Mouse (Mus musculus) mouse embryonic stem cell (cell line): ENCODE measurements at regions not wholly inside any gene's neighbourhood (a gene's known extent, or its start where the extent isn't known, plus 50 kb on each side); places are given as distances from the start of the nearest gene placed in this dataset.

Source experiments
- in situ Hi-C, 2 experiments: fragments of 300-500 bp; cut with MboI; formaldehyde crosslinking; loops; 1 replicate in 1 of 2; 3 replicates in 1 of 2; pipeline ENCODE4 v1.14.3; 2019 to 2020; ENCODE audit warnings: low sequenced_read_pairs in 2 of 2, low pct_unique_long_range_greater_than_20kb in 1 of 2, mixed read lengths in 1 of 2; ENCODE audit not compliant: unreplicated experiment in 1 of 2

DNA sequence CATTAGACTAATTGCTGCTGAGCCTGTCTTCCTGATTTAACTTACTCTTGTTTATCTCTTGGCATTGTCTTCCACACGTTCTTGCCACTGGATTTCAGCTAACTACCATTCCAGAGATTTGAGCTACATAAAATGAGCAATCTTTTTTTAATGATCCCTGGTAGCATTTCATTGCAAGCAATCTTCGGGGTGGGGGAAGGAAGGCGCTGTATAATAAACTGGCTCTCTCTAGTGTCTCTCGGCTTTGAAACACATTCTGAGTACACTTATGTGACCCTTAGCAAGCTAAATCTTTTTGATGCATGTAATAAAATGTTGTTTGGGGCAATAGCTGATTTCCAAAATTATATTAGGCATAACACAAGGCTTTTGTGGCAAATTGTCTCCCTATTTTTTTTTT lies 152.2 kb upstream of the Atp5g3 start:
- in situ Hi-C loops: loop anchor here (10.0 kb wide), 3 partner anchors 231 to 601 kb away; partner anchors contain the start of genes Evx2 (in 1 of the 2) and Hoxd13 (in 1 of the 2)

DNA sequence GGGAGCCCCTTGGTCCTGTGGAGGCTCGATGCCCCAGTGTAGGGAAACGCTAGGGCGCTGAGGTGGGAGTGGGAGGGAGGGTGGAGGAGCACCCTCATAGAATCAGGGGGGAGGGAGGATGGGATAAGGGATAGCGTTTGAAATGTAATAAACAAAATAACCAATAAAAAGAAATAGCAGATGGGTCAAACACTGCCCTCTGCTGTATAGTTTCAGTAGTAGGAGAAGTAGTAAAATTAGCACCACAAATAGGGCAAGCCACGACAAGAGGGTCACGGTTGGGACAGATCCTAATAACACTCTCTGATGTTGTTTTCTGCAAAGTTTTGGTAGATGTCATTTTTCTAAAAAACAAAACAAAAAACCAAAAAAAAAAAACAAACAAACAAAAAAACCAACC lies 131.3 kb upstream of the Atp5g3 start:
- in situ Hi-C loops: no loop called here

DNA sequence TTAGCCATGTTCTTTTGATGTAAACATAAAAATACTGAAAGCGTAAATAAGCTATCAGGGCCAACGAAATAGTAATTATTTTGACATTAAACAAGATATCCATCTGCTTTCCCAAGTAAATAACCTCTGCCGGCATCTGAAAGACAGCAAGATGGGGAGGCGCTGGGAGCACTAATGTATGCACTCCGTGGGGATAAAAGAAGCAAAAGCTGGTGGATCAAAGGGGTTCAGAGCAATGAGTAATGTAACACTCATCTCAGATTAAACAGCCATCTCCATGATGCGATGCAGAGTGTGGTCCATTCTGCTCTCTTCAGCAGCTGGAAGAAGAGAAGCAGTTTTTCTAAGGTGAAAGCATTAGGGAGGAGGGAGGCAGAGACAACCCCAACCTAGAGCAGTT lies 128.5 kb upstream of the Atp5g3 start:
- in situ Hi-C loops: no loop called here

DNA sequence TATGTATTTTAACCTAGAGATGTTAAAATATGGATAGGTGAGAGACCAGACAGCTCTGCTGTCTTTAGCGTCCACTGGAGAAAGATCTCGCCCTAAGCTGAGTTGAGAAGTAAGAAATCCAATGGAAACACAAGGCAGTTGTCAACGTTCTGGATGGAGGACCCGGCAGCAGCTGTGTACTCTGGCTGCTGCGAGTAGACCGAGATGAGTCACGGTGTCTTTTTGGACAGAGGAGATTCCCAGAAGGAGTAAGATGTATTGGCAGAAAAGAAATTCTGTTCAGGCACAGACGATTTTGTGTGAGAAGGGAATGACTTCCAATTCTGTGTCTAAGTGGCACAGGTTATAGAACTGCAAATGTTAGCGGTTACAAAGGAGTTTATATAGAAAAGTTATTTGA lies 124.9 kb upstream of the Atp5g3 start:
- in situ Hi-C loops: no loop called here

DNA sequence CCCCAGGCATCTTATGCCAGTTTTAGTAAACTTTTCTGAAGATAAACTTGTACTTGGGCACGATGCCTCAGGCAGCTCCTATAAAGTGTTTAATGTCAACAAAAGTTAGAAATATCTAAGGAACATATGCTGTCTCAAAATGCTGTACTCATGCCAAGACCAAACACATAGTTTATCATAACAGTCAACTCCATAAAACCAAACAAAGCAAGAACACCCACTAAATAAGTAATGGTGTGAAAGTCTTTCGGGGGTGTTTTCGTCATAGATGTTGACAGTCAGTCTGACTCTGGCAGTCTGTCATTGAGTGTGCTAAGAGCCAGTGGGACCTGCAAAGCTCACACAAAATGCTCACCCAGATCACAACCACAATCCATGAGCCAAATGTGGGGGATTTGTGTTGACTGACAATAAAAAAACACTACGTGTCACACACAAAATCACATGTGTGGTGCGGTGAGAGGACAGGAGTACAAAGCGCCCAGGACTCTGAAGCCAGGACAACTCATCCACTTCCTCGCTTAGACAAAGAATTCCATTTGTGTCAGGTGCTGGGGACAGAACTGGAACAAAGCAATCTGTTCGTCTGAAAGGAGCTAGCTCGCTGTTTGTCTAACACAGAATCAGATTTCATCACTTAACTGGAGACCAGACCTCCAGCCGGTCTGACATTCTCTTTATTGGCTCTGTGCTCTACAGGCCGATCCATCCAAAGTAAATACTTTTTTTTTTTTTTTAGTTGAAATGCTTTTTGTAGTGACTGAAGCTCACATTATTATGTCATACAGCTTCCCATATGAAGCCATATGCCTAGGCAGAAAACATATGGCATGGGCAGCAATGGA lies 121.3 kb upstream of the Atp5g3 start:
- in situ Hi-C loops: no loop called here

DNA sequence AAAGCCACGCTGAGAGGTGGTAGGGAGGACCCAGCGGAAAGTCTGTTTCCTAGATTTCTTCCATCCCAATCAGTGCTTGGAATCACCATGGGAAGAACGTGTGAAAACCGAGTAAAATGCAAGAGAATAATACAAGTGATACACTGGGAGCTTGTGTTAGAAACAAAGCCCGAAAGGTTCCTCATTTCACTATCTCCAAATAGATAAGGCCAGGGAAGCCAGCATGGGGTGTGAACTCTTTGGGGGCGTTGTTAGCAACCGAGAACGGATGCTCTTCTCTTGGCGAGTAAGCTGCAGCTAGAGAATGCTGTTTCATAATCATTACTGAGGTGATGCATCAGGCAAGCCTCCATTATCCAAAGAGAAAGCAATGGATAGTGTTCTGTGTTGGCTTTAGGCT lies 118.8 kb upstream of the Atp5g3 start:
- in situ Hi-C loops: no loop called here

DNA sequence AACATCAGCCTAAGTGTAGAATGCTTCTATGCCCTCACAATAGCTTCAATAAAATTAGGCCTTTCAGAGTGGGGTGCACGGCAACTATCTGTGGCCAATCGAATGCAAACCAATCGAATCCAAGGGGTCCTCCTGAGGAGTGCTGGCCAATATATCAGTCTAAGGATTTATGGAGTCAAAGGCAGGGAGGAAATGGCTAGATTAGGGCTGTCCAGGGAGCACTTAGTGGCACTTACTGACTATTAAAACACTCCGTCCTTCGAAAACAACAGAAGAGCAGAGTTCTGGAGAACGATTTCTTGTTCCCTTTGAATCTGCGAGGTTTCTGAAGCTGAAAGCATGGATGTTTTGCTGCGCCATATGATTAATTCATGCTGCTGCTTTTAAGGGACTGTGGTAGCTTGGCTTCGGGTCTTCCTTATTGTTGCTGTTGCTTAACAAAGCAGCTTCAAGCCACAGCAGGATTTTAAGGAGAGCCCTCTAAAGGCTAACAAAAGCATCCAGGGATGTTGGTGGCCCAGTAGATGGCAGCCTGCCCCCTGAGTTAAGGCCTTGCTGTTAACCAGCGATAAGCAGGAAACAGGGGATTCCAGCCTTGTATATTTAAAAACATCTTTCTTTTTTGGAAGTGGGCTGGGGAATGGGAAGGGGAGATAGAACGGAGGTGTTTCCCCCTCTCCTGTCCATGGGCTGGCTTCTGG lies 116.4 kb upstream of the Atp5g3 start:
- in situ Hi-C loops: no loop called here

DNA sequence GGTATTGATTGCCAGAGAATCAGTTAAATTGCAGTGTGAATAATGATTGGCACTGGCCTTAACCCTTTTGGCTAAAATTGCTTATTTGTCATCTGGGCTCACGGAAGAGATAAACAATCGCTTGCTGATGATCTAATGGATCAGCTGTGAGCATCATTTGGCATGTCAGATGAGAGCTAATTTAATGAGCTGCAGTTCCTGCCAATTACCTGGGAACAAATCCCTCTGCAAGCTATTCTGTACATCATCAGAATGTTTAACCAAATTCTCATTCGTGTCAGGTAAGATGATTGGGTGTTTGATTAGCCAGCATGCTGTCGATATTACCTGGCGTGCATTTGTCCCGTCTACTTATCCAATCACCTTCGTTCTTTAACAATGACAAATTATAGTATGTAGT lies 104.0 kb upstream of the Atp5g3 start:
- in situ Hi-C loops: no loop called here

DNA sequence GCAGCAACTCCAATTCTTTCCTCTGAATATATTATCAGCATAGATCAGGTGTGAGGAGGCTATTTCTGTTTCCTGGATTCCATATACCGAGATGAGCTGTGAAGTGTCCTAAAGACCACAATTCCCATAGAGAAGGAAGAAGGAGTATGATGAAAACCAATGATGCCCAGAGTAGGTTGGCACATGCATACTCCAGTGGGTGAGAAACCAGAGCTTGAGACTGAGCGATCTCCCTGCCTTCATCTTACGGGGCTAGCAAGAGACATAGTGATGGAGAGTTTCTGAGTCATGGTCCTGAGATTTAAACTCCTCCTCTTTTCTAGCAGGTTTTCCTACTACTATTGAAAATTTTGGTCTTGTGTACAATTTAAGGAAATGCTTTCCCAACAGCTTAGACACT lies 103.1 kb upstream of the Atp5g3 start:
- in situ Hi-C loops: no loop called here

DNA sequence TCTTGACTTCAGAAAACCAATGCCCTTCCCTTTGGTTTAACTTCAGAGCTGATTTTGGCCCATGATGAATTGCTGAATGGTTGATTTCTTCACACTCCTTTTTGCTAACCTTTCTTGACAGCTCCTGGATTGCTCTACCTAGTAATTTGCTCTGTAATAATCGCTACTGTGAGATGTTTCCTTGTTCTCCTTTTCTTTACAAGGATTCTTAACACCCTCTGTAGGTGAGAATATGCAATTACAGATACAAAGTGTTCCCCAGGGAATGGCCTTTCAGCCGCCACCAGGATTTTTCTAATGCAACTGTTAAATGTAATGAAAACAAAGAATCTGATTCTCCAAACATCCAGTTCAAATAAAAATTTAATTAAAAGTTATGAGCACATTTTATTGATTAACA lies 87.4 kb upstream of the Atp5g3 start:
- in situ Hi-C loops: no loop called here

DNA sequence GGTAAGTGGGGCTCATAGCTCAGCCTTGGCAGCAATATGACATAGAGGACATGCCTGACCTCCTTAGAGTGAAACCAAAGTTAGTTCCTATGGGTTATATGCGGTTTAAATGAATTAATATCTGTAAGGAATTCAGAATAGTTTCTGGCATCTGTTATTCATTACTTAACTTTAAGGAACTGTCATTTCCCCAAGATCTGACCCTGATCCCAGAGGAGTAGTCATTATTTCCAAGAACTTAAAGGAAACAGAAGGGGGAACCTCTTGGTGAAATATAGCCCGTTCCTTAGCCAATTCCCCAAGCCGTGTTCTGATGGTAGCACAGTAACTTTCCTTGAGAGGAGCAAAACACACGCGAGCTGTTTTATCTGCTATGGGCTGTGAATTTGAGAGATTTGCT lies 85.9 kb upstream of the Atp5g3 start:
- in situ Hi-C loops: no loop called here

DNA sequence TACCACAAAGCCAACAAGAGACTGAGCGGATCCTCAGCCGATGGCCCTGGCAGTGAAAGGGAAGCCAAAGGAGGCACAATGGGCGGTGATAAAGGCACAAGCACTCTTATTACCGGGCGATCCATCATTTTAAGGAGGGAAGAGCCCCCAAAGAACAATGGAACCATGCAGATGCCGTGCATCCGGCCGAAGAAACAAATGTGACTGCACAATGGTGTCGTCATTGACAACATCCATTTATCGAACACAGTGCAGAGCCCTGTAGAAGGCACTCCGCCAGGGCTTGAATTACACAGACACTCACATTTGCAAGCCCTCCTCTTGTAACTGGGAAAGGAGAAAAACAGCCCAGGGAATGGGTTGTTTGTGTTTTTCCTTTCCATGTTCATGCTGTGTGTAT lies 80.7 kb upstream of the Atp5g3 start:
- in situ Hi-C loops: no loop called here

DNA sequence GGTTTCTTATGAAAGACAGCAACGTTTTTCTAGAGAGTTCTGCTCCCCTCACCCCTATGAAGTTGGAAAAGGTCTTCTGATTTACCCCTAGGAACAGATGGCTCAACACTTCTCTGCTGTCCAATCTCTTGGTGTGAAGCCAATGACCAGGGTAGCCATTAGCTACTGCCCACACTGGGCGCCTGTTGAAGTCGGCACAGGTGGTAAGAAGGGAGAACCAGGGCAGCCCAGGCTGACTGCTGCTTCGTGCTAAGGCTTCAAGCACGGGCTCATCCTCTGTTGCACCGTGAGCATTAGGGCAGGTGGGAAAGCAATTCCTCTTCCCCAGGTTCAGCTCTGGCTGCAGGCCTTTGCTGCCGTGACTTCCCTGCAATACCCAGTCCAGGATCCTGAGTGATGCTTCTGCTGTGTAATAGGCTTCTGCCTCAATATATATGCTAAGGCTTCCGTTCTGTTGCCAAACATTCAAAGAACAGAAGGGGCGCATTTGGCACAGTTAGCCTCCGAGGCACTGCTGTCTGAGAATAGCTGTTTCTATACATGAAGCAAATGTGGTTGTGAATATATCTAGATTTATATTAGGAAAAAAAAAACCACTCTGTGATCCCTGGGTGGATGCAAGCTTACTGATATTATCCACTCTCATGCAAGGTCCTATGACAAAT lies 76.4 kb upstream of the Atp5g3 start:
- in situ Hi-C loops: no loop called here

DNA sequence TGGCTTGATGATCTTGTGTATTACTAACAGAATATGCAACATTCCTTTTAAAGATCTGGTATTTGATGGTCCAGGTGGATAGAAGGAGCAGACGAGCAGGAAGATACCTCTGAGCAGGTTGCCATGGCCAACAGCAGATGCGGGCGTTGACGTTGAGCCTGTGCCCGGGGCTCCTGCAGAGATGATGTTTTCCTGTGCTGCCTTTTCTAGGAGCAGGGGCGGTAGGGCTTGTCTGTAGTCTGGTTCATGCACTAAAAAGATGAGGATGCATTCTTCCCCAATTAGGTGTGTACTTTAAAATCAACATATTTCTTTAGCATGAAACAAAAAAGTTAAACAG lies 74.8 kb upstream of the Atp5g3 start:
- in situ Hi-C loops: no loop called here

DNA sequence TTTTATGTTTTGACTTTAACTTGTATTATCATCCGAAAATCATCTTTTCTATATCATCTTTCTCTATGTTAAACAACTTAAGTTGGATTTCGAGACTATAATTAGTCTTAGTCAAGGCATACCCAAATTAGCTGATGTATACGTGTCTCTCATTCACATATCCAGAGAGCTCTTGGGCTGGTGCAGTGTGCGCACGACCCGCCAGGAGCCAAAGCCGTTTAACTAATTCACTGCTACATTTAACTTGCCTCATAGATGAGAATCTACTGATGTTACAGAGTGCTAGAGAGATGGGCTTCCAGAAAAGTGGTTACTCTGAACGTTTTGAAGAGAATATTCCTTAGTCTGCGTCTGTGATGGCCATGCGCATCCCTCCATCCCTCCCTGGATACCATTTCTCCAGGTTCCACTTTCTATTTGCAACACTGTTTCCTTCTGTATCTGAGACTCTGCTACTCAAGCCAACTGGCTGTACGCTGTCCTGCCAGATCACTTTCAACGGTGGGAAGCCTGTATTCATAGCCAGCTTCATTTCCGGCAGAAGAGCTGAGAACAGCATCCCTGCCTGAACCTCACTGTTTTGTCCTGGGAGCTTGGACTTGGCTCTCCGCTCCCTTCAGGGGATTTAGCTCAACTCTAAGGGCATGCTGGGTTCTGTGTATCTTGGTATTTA lies 74.2 kb upstream of the Atp5g3 start:
- in situ Hi-C loops: no loop called here

DNA sequence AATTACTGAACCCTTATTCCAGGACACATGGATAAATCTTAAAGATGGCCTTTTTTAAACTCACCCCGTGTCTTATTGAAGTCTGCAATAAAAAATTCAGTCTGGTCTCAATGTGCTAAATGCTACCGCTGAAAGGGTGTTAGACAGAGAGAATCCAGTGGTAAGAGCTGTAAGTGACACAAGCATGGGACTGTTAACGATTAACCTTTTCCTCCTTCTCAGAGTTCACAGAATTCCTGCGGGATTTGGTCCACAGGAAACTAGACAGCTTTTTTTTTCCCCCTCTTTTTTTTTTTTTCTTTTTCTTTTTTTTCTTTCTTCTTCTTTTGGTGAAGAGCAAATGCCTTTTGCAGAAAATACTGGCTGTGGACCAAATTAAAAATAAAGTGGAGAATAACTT lies 72.0 kb upstream of the Atp5g3 start:
- in situ Hi-C loops: no loop called here

DNA sequence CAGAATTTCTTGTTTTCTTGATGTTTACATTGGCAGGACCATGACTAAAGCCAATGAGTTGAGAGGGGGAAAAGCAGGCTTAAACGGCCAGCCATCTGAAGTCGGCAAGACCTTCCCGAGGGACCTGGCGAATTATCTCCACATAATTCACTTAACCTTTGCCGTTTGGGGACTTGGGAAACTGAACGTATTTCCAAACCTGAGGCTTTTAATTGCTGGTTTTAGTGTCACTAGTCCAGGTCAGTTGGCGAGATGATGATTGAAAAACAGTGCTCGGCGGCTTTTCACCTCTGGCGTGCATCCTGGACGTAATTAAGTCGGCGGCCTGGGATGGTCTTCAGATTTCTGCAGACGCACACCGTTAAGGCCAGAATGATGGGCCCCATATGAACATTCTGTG lies 66.9 kb upstream of the Atp5g3 start:
- in situ Hi-C loops: no loop called here

DNA sequence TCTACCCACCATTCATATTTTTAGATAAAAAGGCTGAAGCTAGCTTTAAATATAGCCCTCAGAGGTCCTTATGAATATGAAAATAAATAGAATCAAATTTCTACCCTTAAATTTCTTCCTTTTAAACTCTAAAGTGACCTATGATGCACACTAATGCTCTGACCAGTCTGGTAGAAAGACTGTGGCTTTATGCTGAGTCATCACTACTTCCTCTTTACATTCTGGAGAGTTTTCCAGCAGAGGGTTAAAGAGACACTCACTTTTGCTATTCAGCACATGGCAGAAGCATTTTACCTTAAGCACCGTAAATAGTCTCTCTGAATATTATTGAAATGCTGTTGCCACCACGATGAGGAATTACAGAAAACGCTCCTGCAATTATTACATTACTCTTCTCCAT lies 62.6 kb upstream of the Atp5g3 start:
- in situ Hi-C loops: no loop called here

DNA sequence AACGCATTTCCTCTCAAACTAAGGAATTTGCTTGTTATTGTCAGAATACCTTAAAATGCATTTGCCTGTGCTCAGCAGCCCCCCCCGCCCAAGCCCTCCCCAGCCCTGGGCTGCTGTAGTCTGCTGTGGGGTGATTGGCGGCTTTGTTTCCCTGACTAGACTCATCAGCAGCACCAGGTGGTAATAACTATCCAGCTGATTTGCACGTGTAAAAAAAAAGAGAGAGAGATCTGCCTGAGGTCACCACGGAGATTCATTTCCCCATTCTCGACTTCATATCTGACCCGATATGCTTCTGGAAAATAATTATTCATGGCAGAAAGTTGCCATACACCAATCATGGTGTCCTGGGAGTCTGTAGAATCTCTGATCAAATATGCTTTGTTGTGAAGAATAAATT lies 56.5 kb upstream of the Atp5g3 start:
- in situ Hi-C loops: no loop called here
